Mouse (Mus musculus): ENCODE measurements around the gene Gm21974. TPM values are rescaled to one million over a fixed set of nuclear protein-coding genes. Genes with fewer than 3 reads are reported as not detected.
"Not testable (repeated sequence)": the region's sequence is repeated elsewhere in the genome, so short reads cannot be mapped to it uniquely, and the experiment has no call there.

The Gm21974 gene
- total RNA-seq, 2 experiments from 2014 or later = not detected

- intact Hi-C loops (cut with DNase I); DNase-seq: not testable (repeated sequence)
Observed at GRCm38 (mm10) chr7:127837878-127838277, 57.4 kb downstream of the Gm21974 start.

GRCm38 (mm10) chr7:127837473-127837872 lies 57.8 kb downstream of the Gm21974 start:
- intact Hi-C loops (cut with DNase I) = no loop called here
- DNase-seq = no peak

Other genes starting within 250 kb of the Gm21974 start
- gene Bcl7c, start 186.5 kb downstream of the Gm21974 start, total RNA-seq (2021) = 10 to 100 TPM; 34.6 to 35.8 TPM
- 1 to 10 TPM; 7.7 to 9.4 TPM for gene Ctf1, start 182.7 kb downstream of the Gm21974 start, total RNA-seq (2021)
- gene Ctf2, start 163.3 kb downstream of the Gm21974 start, total RNA-seq (2021) = not detected
- gene Fbxl19, start 150.9 kb downstream of the Gm21974 start, total RNA-seq (2021) = 1 to 10 TPM; 3.2 to 3.3 TPM
- 10 to 100 TPM; 22.1 to 22.6 TPM for gene Orai3, start 125.6 kb downstream of the Gm21974 start, total RNA-seq (2021)
- gene Setd1a, start 118.8 kb downstream of the Gm21974 start, total RNA-seq (2021) = 10 to 100 TPM; 22.2 to 24.0 TPM
- 1 to 10 TPM; 3.3 to 3.9 TPM for gene Gm49388, start 109.8 kb downstream of the Gm21974 start, total RNA-seq (2021)
- 10 to 100 TPM; 12.6 to 13.1 TPM for gene Hsd3b7, start 94.8 kb downstream of the Gm21974 start, total RNA-seq (2021)
- gene Stx4a, start 71.2 kb downstream of the Gm21974 start, total RNA-seq (2021) = 10 to 100 TPM; 63.2 to 72.7 TPM
- gene Stx1b, start 70.9 kb downstream of the Gm21974 start, total RNA-seq (2021) = 1 to 10 TPM in 1 of 2 experiments, under 1 TPM in 1; 0.53 to 1.1 TPM
- gene Zfp646, start 19.2 kb downstream of the Gm21974 start, total RNA-seq (2021) = 10 to 100 TPM; 17.2 to 19.3 TPM
- 1 to 10 TPM; 3.9 to 4.3 TPM for gene Zfp668, start 18.6 kb downstream of the Gm21974 start, total RNA-seq (2021)
- gene Prss53, start 4.5 kb downstream of the Gm21974 start, total RNA-seq (2021) = 1 to 10 TPM in 1 of 2 experiments, under 1 TPM in 1; 0.81 to 1.1 TPM
- 10 to 100 TPM; 22.1 to 22.6 TPM for gene Vkorc1, start 163 bp upstream of the Gm21974 start, total RNA-seq (2021)
- gene Bckdk, start 8.6 kb upstream of the Gm21974 start, total RNA-seq (2021) = 100 to 1,000 TPM; 113 to 120 TPM
- 10 to 100 TPM; 13.8 to 16.1 TPM for gene Kat8, start 17.1 kb upstream of the Gm21974 start, total RNA-seq (2021)
- gene Prss8, start 34.6 kb upstream of the Gm21974 start, total RNA-seq (2021) = not detected
- 1 to 10 TPM; 7.9 to 8.1 TPM for gene Prss36, start 51.3 kb upstream of the Gm21974 start, total RNA-seq (2021)
- 100 to 1,000 TPM; 154 to 216 TPM for gene Fus, start 72.0 kb upstream of the Gm21974 start, total RNA-seq (2021)
- gene Pycard, start 98.4 kb upstream of the Gm21974 start, total RNA-seq (2021) = 1 to 10 TPM; 7.7 to 9.8 TPM
- 100 to 1,000 TPM; 286 to 346 TPM for gene Trim72, start 108.5 kb upstream of the Gm21974 start, total RNA-seq (2021)
- gene Itgam, start 167.2 kb upstream of the Gm21974 start, total RNA-seq (2021) = 1 to 10 TPM; 7.1 to 7.3 TPM
- not detected for gene Gm49368, start 167.2 kb upstream of the Gm21974 start, total RNA-seq (2021)
- under 1 TPM; 0.11 to 0.39 TPM for gene Itgax, start 234.1 kb upstream of the Gm21974 start, total RNA-seq (2021)